Mouse (Mus musculus): ENCODE results near the gene Vma21-ps. TPM values are rescaled to one million over a fixed set of nuclear protein-coding genes. Genes with fewer than 3 reads are reported as not detected.
"Not testable (repeated sequence)": the region's sequence is repeated elsewhere in the genome, so short reads cannot be mapped to it uniquely, and the experiment has no call there.

Gene Vma21-ps
- 0.67 TPM in 1 of 2 replicates, not detected in the other for polyA plus RNA-seq (2016; fragmentation: Nextera tagmentation; extraction: Ambion mirVana)

DNA sequence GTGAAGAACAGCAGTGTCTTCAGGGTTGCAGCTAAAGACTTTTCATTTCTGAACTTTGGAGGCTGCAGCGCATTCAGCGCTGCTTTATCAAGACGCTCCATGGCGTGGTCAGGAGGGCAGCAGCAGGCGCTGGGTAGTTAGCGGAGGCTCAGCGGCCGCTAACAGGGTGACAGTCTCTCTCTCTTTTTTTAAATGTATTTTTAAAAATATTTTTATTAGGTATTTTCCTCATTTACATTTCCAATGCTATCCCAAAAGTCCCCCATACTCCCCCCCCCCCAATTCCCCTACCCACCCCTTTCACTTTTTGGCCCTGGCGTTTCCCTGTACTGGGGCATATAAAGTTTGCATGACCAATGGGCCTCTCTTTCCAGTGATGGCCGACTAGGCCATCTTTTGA, at the start of gene Vma21-ps:
Gene Vma21-ps (minus strand): TSS at position 101 of the 400 bp plus-strand sequence.
- not testable (repeated sequence) for H3K9me3 ChIP-seq
- WGBS: 94% methylated on average over 10 of the region's 10 CpGs

GRCm38 (mm10) chr4:52543001-52543400, 46.0 kb upstream of the Vma21-ps start:
- no peak for DNase-seq (ENCODE audit: low spot score)
- no peak overlapping the region for H3K27ac ChIP-seq
- WGBS: 81% methylated on average over 3 of the region's 3 CpGs
- no peaks in the 10 kb centered on the region for H3K27me3 ChIP-seq (ENCODE audit: insufficient read depth, poor library complexity, severe bottlenecking)
- H3K4me3 ChIP-seq: no peak overlapping the region
- no peaks in the 10 kb centered on the region for H3K9me3 ChIP-seq
- H3K4me1 ChIP-seq: no peaks in the 10 kb centered on the region
- H3K36me3 ChIP-seq: no peaks in the 10 kb centered on the region

More for the DNA sequence above, at the start of gene Vma21-ps:
- not testable (repeated sequence) for H3K27ac ChIP-seq; H3K27me3 ChIP-seq (ENCODE audit: insufficient read depth, poor library complexity, severe bottlenecking); H3K36me3 ChIP-seq; DNase-seq (ENCODE audit: low spot score); H3K4me3 ChIP-seq; H3K4me1 ChIP-seq

- Histone ChIP-seq H3K9me3 (no peaks in the 10 kb centered on the region), H3K4me1 (no peaks in the 10 kb centered on the region), H3K36me3 (no peaks in the 10 kb centered on the region), H3K4me3 (no peak overlapping the region), H3K27me3 (ENCODE audit: insufficient read depth, poor library complexity, severe bottlenecking) (no peaks in the 10 kb centered on the region), H3K27ac (no peak overlapping the region)
- DNase-seq (ENCODE audit: low spot score): no peak
- 68% methylated on average over 2 of the region's 2 CpGs for WGBS
These were observed 33.6 kb upstream of the Vma21-ps start for GRCm38 (mm10) chr4:52530636-52531035.

DNA sequence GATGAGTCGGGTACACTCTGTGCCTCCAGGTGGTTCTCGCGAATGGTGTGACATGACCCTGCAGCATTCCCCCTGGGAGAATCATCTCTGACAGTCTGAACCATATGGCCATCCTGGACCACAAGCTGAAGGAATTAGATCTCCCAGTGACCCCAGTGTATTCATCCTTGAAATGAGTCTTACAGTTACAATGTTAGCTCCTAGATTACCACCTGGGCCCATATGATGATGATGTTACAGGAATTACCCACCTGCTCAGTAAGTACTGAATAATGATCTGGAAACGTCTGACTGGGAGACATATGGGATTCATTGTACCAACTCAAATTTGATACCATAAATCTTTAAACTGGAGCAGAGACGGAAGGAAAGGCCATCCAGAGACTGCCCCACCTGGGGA, 29.4 kb upstream of the Vma21-ps start:
- no peaks in the 10 kb centered on the region for H3K4me1 ChIP-seq
- no peaks in the 10 kb centered on the region for H3K27me3 ChIP-seq (ENCODE audit: insufficient read depth, poor library complexity, severe bottlenecking)
- no peak overlapping the region for H3K27ac ChIP-seq
- no peak overlapping the region for H3K4me3 ChIP-seq
- DNase-seq (ENCODE audit: low spot score): no peak
- WGBS: 77% methylated on average over 5 of the region's 5 CpGs
- no peaks in the 10 kb centered on the region for H3K36me3 ChIP-seq
- H3K9me3 ChIP-seq: no peaks in the 10 kb centered on the region

GRCm38 (mm10) chr4:52519301-52519700, 22.3 kb upstream of the Vma21-ps start:
- H3K27ac ChIP-seq: no peak overlapping the region
- H3K4me3 ChIP-seq: no peak overlapping the region
- no peaks in the 10 kb centered on the region for H3K9me3 ChIP-seq
- WGBS: 79% methylated on average over 5 of the region's 5 CpGs
- peaks cover 4% of the 10 kb centered on the region; the same call in 1 of the 2 replicates for H3K4me1 ChIP-seq
- no peak for DNase-seq (ENCODE audit: low spot score)
- H3K36me3 ChIP-seq: no peaks in the 10 kb centered on the region
- no peaks in the 10 kb centered on the region for H3K27me3 ChIP-seq (ENCODE audit: insufficient read depth, poor library complexity, severe bottlenecking)

DNA sequence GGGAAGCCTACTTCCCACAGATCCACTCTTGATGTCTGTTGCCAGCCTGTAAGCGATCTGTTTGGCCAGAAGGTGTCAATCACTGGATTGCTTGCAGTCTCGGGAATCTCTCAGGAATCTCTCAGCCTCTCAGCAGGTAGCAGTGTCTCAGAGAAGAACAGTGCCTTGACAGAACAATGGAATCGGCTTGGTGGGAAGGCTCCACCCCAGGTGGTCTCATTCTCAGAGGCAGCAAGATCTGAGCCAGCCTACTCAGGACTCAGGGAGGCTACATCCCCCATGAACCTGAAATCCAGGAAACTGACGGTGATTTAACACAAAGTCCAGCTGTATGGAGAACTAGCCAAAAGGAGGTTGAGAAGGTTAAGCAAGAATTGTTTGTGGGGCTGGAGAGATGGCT, 20.5 kb upstream of the Vma21-ps start:
- no peak for DNase-seq (ENCODE audit: low spot score)
- Histone ChIP-seq H3K36me3 (no peaks in the 10 kb centered on the region), H3K4me1 (peaks cover 4% of the 10 kb centered on the region; the same call in 1 of the 2 replicates), H3K9me3 (no peaks in the 10 kb centered on the region), H3K27me3 (ENCODE audit: insufficient read depth, poor library complexity, severe bottlenecking) (no peaks in the 10 kb centered on the region), H3K4me3 (no peak overlapping the region), H3K27ac (no peak overlapping the region)
- 10% methylated on average over 4 of the region's 4 CpGs for WGBS

GRCm38 (mm10) chr4:52487486-52487885, 9.6 kb downstream of the Vma21-ps start:
- no peaks in the 10 kb centered on the region for H3K27me3 ChIP-seq (ENCODE audit: insufficient read depth, poor library complexity, severe bottlenecking)
- H3K4me3 ChIP-seq: no peak overlapping the region
- H3K4me1 ChIP-seq: no peaks in the 10 kb centered on the region
- WGBS: 91% methylated on average over 4 of the region's 4 CpGs
- no peak overlapping the region for H3K27ac ChIP-seq
- H3K9me3 ChIP-seq: no peaks in the 10 kb centered on the region
- DNase-seq (ENCODE audit: low spot score): no peak
- H3K36me3 ChIP-seq: peaks cover 36% of the 10 kb centered on the region

- Histone ChIP-seq H3K36me3 (peaks cover 77% of the 10 kb centered on the region), H3K27ac (no peak overlapping the region), H3K4me3 (no peak overlapping the region), H3K4me1 (no peaks in the 10 kb centered on the region), H3K9me3 (no peaks in the 10 kb centered on the region), H3K27me3 (ENCODE audit: insufficient read depth, poor library complexity, severe bottlenecking) (no peaks in the 10 kb centered on the region)
- 87% methylated on average over 3 of the region's 3 CpGs for WGBS
- no peak for DNase-seq (ENCODE audit: low spot score)
These were observed 23.6 kb downstream of the Vma21-ps start for GRCm38 (mm10) chr4:52473431-52473830.

DNA sequence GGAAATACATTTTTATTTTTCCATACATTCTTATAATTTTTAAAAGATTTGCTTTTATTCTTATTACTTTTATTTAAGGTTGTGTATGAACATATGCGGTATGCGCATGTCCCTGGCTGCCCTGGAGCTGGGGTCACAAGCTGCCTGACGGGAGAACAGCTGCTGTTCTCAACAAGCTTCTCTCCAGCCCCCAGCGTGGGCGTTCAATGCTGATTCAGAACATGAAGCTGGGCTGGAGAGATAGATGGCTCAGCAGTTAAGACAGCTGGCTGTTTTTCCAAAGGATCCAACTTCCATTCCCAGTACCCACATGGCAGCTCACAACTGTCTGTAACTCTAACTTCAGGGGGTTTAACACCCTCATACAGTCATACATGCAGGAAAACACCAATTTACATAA, 35.7 kb downstream of the Vma21-ps start:
- no peaks in the 10 kb centered on the region for H3K9me3 ChIP-seq
- H3K4me1 ChIP-seq: no peaks in the 10 kb centered on the region
- 92% methylated on average over 5 of the region's 5 CpGs for WGBS
- peaks cover 85% of the 10 kb centered on the region for H3K36me3 ChIP-seq
- H3K27me3 ChIP-seq (ENCODE audit: insufficient read depth, poor library complexity, severe bottlenecking): no peaks in the 10 kb centered on the region
- H3K4me3 ChIP-seq: no peak overlapping the region
- H3K27ac ChIP-seq: no peak overlapping the region
- no peak for DNase-seq (ENCODE audit: low spot score)

- Histone ChIP-seq H3K4me1 (no peaks in the 10 kb centered on the region), H3K9me3 (no peaks in the 10 kb centered on the region), H3K4me3 (no peak overlapping the region), H3K36me3 (peaks cover 90% of the 10 kb centered on the region), H3K27ac (no peak overlapping the region), H3K27me3 (ENCODE audit: insufficient read depth, poor library complexity, severe bottlenecking) (no peaks in the 10 kb centered on the region)
- no peak for DNase-seq (ENCODE audit: low spot score)
- WGBS: 96% methylated on average over 1 of the region's 1 CpGs
These were observed 37.3 kb downstream of the Vma21-ps start for GRCm38 (mm10) chr4:52459726-52460125.

Other genes with a start within 250 kb of the Vma21-ps start
- 157 and 166 TPM in 2 replicates for gene Smc2, start 58.0 kb downstream of the Vma21-ps start, polyA plus RNA-seq (2016; fragmentation: Nextera tagmentation; extraction: Ambion mirVana)
- gene Toporsl, start 99.0 kb upstream of the Vma21-ps start, polyA plus RNA-seq (2016; fragmentation: Nextera tagmentation; extraction: Ambion mirVana): not detected in 2 replicates